Mouse (Mus musculus) neural tube, embryonic 13.5 days (tissue): ENCODE data around the gene Asxl2. TPM values are rescaled to one million over a fixed set of nuclear protein-coding genes. Genes with fewer than 3 reads are reported as not detected.
"Not testable (repeated sequence)": the region's sequence is repeated elsewhere in the genome, so short reads cannot be mapped to it uniquely, and the experiment has no call there.

Experiments used
- ATAC-seq: fragments of 200-750 bp; cut with Nextera tagmentation; 2 replicates; pipeline ENCODE4 v1.8.0; 2017; ENCODE audit warnings: low read depth, mild to moderate bottlenecking, moderate TSS enrichment, moderate library complexity
- H3K27ac ChIP-seq: fragments of 300-500 bp; sonication (generic); replicated peaks from 2 replicates; pipeline ENCODE4 v1.5.1; 2015; ENCODE audit warnings: moderate library complexity, mild to moderate bottlenecking, inconsistent platforms
- H3K27me3 ChIP-seq: fragments of 300-500 bp; sonication (generic); 2 replicates; pipeline ENCODE4 v1.6.1; 2015; ENCODE audit warnings: mild to moderate bottlenecking, inconsistent platforms
- H3K36me3 ChIP-seq: fragments of 300-500 bp; sonication (generic); 2 replicates; pipeline ENCODE4 v1.6.1; 2015; ENCODE audit warnings: mild to moderate bottlenecking, inconsistent platforms
- H3K4me1 ChIP-seq: fragments of 300-500 bp; sonication (generic); replicated peaks from 2 replicates; pipeline ENCODE4 v1.6.1; 2015; ENCODE audit warnings: inconsistent platforms
- H3K4me2 ChIP-seq: fragments of 300-500 bp; sonication (generic); 2 replicates; pipeline ENCODE4 v1.6.1; 2015; ENCODE audit warnings: inconsistent platforms, mild to moderate bottlenecking, moderate library complexity
- H3K4me3 ChIP-seq: fragments of 300-500 bp; sonication (generic); 2 replicates; pipeline ENCODE4 v1.5.1; 2015; ENCODE audit warnings: mild to moderate bottlenecking, inconsistent platforms
- H3K9ac ChIP-seq: fragments of 300-500 bp; sonication (generic); 2 replicates; pipeline ENCODE4 v1.6.1; 2015; ENCODE audit warnings: moderate library complexity, mild to moderate bottlenecking, inconsistent platforms
- H3K9me3 ChIP-seq: fragments of 300-500 bp; sonication (generic); 2 replicates; pipeline ENCODE4 v1.6.1; 2016; ENCODE audit warnings: inconsistent platforms
- WGBS: fragments of 180-500 bp; shearing (Covaris S2); methylation state at CpG from one replicate; pipeline ENCODE4 v1.1.7; 2015; 5-methylcytosine and 5-hydroxymethylcytosine counted together
- polyA plus RNA-seq: library from polyadenylated mRNA; unstranded; fragments of >200 nt; fragmentation: Nextera tagmentation; extraction: Ambion mirVana; gene quantifications from 2 replicates; pipeline ENCODE4 v1.2.1, GENCODE M21; 2015

The Asxl2 gene
- polyA plus RNA-seq, 1 experiment from 2014 or later, result 13.4 TPM

GRCm38 (mm10) chr12:3405662-3406061 is 21.0 kb upstream of the Asxl2 start:
- not testable (repeated sequence) for H3K9ac ChIP-seq, H3K4me1 ChIP-seq, H3K4me3 ChIP-seq, H3K27me3 ChIP-seq, ATAC-seq, H3K27ac ChIP-seq, H3K9me3 ChIP-seq, H3K4me2 ChIP-seq
- H3K36me3 ChIP-seq, result peaks cover 55% of the 10 kb centered on the region
- WGBS, result 87% methylated on average over 3 of the region's 3 CpGs

GRCm38 (mm10) chr12:3406585-3406984 is 20.1 kb upstream of the Asxl2 start:
- Histone ChIP-seq H3K4me3 (no peak overlapping the region), H3K36me3 (peaks cover 46% of the 10 kb centered on the region), H3K9ac (no peak overlapping the region), H3K4me2 (no peak overlapping the region), H3K9me3 (no peaks in the 10 kb centered on the region), H3K4me1 (no peaks in the 10 kb centered on the region), H3K27ac (no peak overlapping the region), H3K27me3 (no peaks in the 10 kb centered on the region)
- WGBS, result 88% methylated on average over 6 of the region's 6 CpGs
- no peak for ATAC-seq

- H3K4me2 ChIP-seq, result no peak overlapping the region
- H3K4me1 ChIP-seq, result no peaks in the 10 kb centered on the region
- no peak overlapping the region for H3K9ac ChIP-seq
- H3K27ac ChIP-seq, result no peak overlapping the region
- peaks cover 15% of the 10 kb centered on the region; the same call in 1 of the 2 replicates for H3K36me3 ChIP-seq
- no peaks in the 10 kb centered on the region for H3K9me3 ChIP-seq
- H3K4me3 ChIP-seq, result no peak overlapping the region
- 84% methylated on average over 4 of the region's 4 CpGs for WGBS
- H3K27me3 ChIP-seq, result no peaks in the 10 kb centered on the region
- ATAC-seq, result no peak
These were observed 11.7 kb upstream of the Asxl2 start for GRCm38 (mm10) chr12:3414956-3415355.

- WGBS, result 92% methylated on average over 3 of the region's 3 CpGs
- no peak for ATAC-seq
- no peaks in the 10 kb centered on the region for H3K27me3 ChIP-seq
- H3K9me3 ChIP-seq, result no peaks in the 10 kb centered on the region
- H3K27ac ChIP-seq, result no peak overlapping the region
- H3K4me1 ChIP-seq, result no peaks in the 10 kb centered on the region
- no peak overlapping the region for H3K9ac ChIP-seq
- H3K36me3 ChIP-seq, result peaks cover 31% of the 10 kb centered on the region
- H3K4me3 ChIP-seq, result no peak overlapping the region
- no peak overlapping the region for H3K4me2 ChIP-seq
These were observed 7.9 kb upstream of the Asxl2 start for GRCm38 (mm10) chr12:3418761-3419160.

GRCm38 (mm10) chr12:3420519-3420918 is 6.1 kb upstream of the Asxl2 start:
- 92% methylated on average over 2 of the region's 2 CpGs for WGBS
- ATAC-seq, result no peak
- Histone ChIP-seq H3K4me1 (peaks cover 14% of the 10 kb centered on the region), H3K4me3 (no peak overlapping the region), H3K36me3 (peaks cover 28% of the 10 kb centered on the region), H3K4me2 (no peak overlapping the region), H3K27ac (no peak overlapping the region), H3K9ac (no peak overlapping the region), H3K9me3 (no peaks in the 10 kb centered on the region), H3K27me3 (no peaks in the 10 kb centered on the region)

- no peak overlapping the region for H3K4me3 ChIP-seq
- 100% methylated on average over 1 of the region's 1 CpGs for WGBS
- ATAC-seq, result no peak
- peaks cover 16% of the 10 kb centered on the region for H3K36me3 ChIP-seq
- H3K27me3 ChIP-seq, result no peaks in the 10 kb centered on the region
- no peak overlapping the region for H3K9ac ChIP-seq
- no peaks in the 10 kb centered on the region for H3K9me3 ChIP-seq
- H3K4me1 ChIP-seq, result peaks cover 17% of the 10 kb centered on the region
- H3K27ac ChIP-seq, result no peak overlapping the region
- no peak overlapping the region for H3K4me2 ChIP-seq
These were observed 3.9 kb upstream of the Asxl2 start for GRCm38 (mm10) chr12:3422786-3423185.

GRCm38 (mm10) chr12:3424179-3424578 is 2.5 kb upstream of the Asxl2 start:
- Histone ChIP-seq H3K27me3 (no peaks in the 10 kb centered on the region), H3K4me2 (no peak overlapping the region), H3K4me1 (peaks cover 26% of the 10 kb centered on the region), H3K27ac (no peak overlapping the region), H3K36me3 (peaks cover 16% of the 10 kb centered on the region), H3K9ac (no peak overlapping the region), H3K4me3 (no peak overlapping the region), H3K9me3 (no peaks in the 10 kb centered on the region)
- 90% methylated on average over 2 of the region's 2 CpGs for WGBS
- no peak for ATAC-seq

GRCm38 (mm10) chr12:3425375-3426341 is 999 bp upstream of the Asxl2 start:
- H3K9ac ChIP-seq, result peak overlapping the region; percentile 66
- peak overlapping the region; percentile 95 for H3K27ac ChIP-seq
- no peaks in the 10 kb centered on the region for H3K27me3 ChIP-seq
- peak; percentile 63 for ATAC-seq
- peaks cover 16% of the 10 kb centered on the region for H3K36me3 ChIP-seq
- peak overlapping the region; percentile 69 for H3K4me2 ChIP-seq
- H3K9me3 ChIP-seq, result no peaks in the 10 kb centered on the region
- H3K4me3 ChIP-seq, result peak overlapping the region; percentile 96
- peaks cover 26% of the 10 kb centered on the region for H3K4me1 ChIP-seq
- WGBS, result 47% methylated on average over 15 of the region's 15 CpGs

GRCm38 (mm10) chr12:3427067-3427889 is 621 bp downstream of the Asxl2 start:
- WGBS, result under 1% methylated on average over 65 of the region's 65 CpGs
- peaks cover 33% of the 10 kb centered on the region for H3K4me1 ChIP-seq
- peak overlapping the region; percentile 95 for H3K27ac ChIP-seq

GRCm38 (mm10) chr12:3427891-3428775 is 1.5 kb downstream of the Asxl2 start:
- Histone ChIP-seq H3K4me2 (peak overlapping the region; percentile 69), H3K27ac (peak overlapping the region; percentile 95; the same call in 1 of the 2 replicates), H3K27me3 (no peaks in the 10 kb centered on the region), H3K36me3 (no peaks in the 10 kb centered on the region), H3K9me3 (no peaks in the 10 kb centered on the region), H3K4me3 (peak overlapping the region; percentile 96), H3K9ac (peak overlapping the region; percentile 91; the same call in 1 of the 2 replicates), H3K4me1 (peaks cover 33% of the 10 kb centered on the region)
- no peak for ATAC-seq
- WGBS, result 66% methylated on average over 11 of the region's 11 CpGs

More at GRCm38 (mm10) chr12:3427067-3427889, 621 bp downstream of the Asxl2 start:
- H3K4me2 ChIP-seq, result peak overlapping the region; percentile 69
- no peaks in the 10 kb centered on the region for H3K27me3 ChIP-seq
- H3K9ac ChIP-seq, result peak overlapping the region; percentile 91
- peak; percentile 65 for ATAC-seq
- H3K4me3 ChIP-seq, result peak overlapping the region; percentile 96
- no peaks in the 10 kb centered on the region for H3K9me3 ChIP-seq
- H3K36me3 ChIP-seq, result peaks cover 7% of the 10 kb centered on the region

GRCm38 (mm10) chr12:3429681-3430442 is 3.2 kb downstream of the Asxl2 start:
- no peak overlapping the region for H3K4me2 ChIP-seq
- peaks cover 25% of the 10 kb centered on the region for H3K4me1 ChIP-seq
- no peak overlapping the region for H3K27ac ChIP-seq
- H3K4me3 ChIP-seq, result no peak overlapping the region
- H3K36me3 ChIP-seq, result peaks cover 8% of the 10 kb centered on the region
- H3K9ac ChIP-seq, result no peak overlapping the region
- no peak for ATAC-seq
- no peaks in the 10 kb centered on the region for H3K27me3 ChIP-seq
- 84% methylated on average over 2 of the region's 2 CpGs for WGBS
- no peaks in the 10 kb centered on the region for H3K9me3 ChIP-seq
